Mouse (Mus musculus) heart, adult 2 months (tissue): ENCODE measurements at regions not wholly inside any gene's neighbourhood (a gene's known extent, or its start where the extent isn't known, plus 50 kb on each side); places are given as distances from the start of the nearest gene placed in this dataset.
A peak's percentile ranks its signal among the peaks of the same experiment; 100 is the strongest.

Source experiments
- DNase-seq, 2 experiments: peaks; one replicate each; pipeline ENCODE4 v3.0.0; 2021
- H3K27ac ChIP-seq: fragments of 200-600 bp; 2 replicates; pipeline ENCODE4 v1.8.1; 2022
- H3K27me3 ChIP-seq: fragments of 200-500 bp; 2 replicates; pipeline ENCODE4 v1.6.1; 2012; ENCODE audit warnings: mild to moderate bottlenecking, low read length, inconsistent platforms, mixed read lengths; ENCODE audit not compliant: control insufficient read depth, insufficient read depth
- H3K36me3 ChIP-seq: fragments of 200-500 bp; 2 replicates; pipeline ENCODE4 v1.6.1; 2012; ENCODE audit warnings: low read length, inconsistent platforms; ENCODE audit not compliant: control insufficient read depth, insufficient read depth
- H3K4me1 ChIP-seq: fragments of 200-500 bp; 2 replicates; pipeline ENCODE4 v1.6.1; 2011; ENCODE audit warnings: low read length; ENCODE audit not compliant: control insufficient read depth, insufficient read depth
- H3K4me3 ChIP-seq: fragments of 200-600 bp; 2 replicates; pipeline ENCODE4 v1.8.1; 2022
- H3K79me2 ChIP-seq: fragments of 200-500 bp; replicated peaks from 2 replicates; pipeline ENCODE4 v1.6.1; 2012; ENCODE audit warnings: mild to moderate bottlenecking, inconsistent platforms, low read length, moderate library complexity, mixed read lengths; ENCODE audit not compliant: control insufficient read depth, insufficient read depth
- H3K9ac ChIP-seq: fragments of 200-500 bp; 2 replicates; pipeline ENCODE4 v1.6.1; 2012; ENCODE audit warnings: low read depth, mild to moderate bottlenecking, control low read depth, inconsistent platforms, low read length, mixed read lengths
- CTCF ChIP-seq: fragments of 200-600 bp; IDR thresholded peaks from 2 replicates; pipeline ENCODE4 v1.8.1; 2022; ENCODE audit warnings: antibody characterized with exemption, mild to moderate bottlenecking, moderate library complexity
- EP300 ChIP-seq: fragments of 200-500 bp; IDR thresholded peaks from 2 replicates; pipeline ENCODE4 v1.6.1; 2011; ENCODE audit warnings: low read depth, low read length, control low read depth; ENCODE audit not compliant: insufficient read depth
- POLR2A ChIP-seq: fragments of 200-500 bp; IDR thresholded peaks from 2 replicates; pipeline ENCODE4 v1.6.1; 2011; ENCODE audit warnings: mild to moderate bottlenecking, low read depth, low read length, control low read depth; ENCODE audit not compliant: insufficient read depth
- WGBS: fragments of 180-500 bp; shearing (Covaris S2); methylation state at CpG from one replicate; pipeline ENCODE4 v1.1.7; 2018; 5-methylcytosine and 5-hydroxymethylcytosine counted together
- intact Hi-C: fragments of 180-260 bp; cut with DNase I; formaldehyde crosslinking; loops from one replicate; pipeline ENCODE4 v1.15.1; 2025

- Histone ChIP-seq H3K79me2 (no peaks in the 10 kb centered on the region), H3K4me1 (peaks cover 2% of the 10 kb centered on the region), H3K27ac (no peak overlapping the region), H3K27me3 (no peaks in the 10 kb centered on the region), H3K9ac (no peak overlapping the region), H3K36me3 (no peaks in the 10 kb centered on the region), H3K4me3 (no peak overlapping the region)
- 79% methylated on average over 1 of the region's 1 CpGs for WGBS
- no peak for DNase-seq
- intact Hi-C loops = no loop called here
- no peak for TF ChIP-seq EP300
- TF ChIP-seq CTCF = no peak
- TF ChIP-seq POLR2A = no peak
These were observed 56.8 kb upstream of the Ssr3 start for GRCm38 (mm10) chr3:65449176-65449575.

GRCm38 (mm10) chr3:65443701-65444100 is 51.3 kb upstream of the Ssr3 start:
- Histone ChIP-seq H3K79me2 (no peaks in the 10 kb centered on the region), H3K27me3 (no peaks in the 10 kb centered on the region), H3K9ac (no peak overlapping the region), H3K4me3 (no peak overlapping the region), H3K27ac (no peak overlapping the region), H3K4me1 (no peaks in the 10 kb centered on the region), H3K36me3 (no peaks in the 10 kb centered on the region)
- 57% methylated on average over 1 of the region's 1 CpGs for WGBS
- intact Hi-C loops = loop anchor here (5.0 kb wide), 1 partner anchor 84 kb away; the partner anchor contains the start of gene Tiparp
- DNase-seq = no peak
- TF ChIP-seq POLR2A = no peak
- TF ChIP-seq CTCF = no peak
- TF ChIP-seq EP300 = no peak

DNA sequence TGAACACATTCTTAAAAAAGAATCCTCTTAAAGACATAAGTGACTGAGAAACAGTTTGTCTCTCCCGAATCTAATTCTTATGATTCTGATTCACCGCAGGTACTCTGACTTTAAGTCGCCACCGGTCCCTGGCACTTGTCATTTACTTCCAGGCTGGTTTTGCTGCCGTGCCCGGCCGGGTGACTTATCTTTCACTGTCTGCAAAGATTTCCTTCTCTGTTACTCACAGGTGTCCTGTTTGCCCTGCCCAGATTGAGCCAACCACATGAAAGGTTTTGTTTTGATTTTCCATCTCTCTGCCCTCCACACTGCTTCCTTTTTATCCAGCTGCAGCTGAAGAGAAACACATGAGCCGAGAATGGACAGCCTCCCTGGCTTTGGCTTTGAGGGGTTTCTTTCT is 50.5 kb upstream of the Ssr3 start:
- H3K27ac ChIP-seq = peak overlapping the region; percentile 83; the same call in 1 of the 2 replicates
- H3K9ac ChIP-seq = no peak overlapping the region
- H3K4me3 ChIP-seq = no peak overlapping the region
- H3K36me3 ChIP-seq = no peaks in the 10 kb centered on the region
- no peak for TF ChIP-seq EP300
- TF ChIP-seq CTCF = no peak
- no peak for TF ChIP-seq POLR2A
- no peaks in the 10 kb centered on the region for H3K4me1 ChIP-seq
- no peak for DNase-seq
- intact Hi-C loops = loop anchor here (5.0 kb wide), 1 partner anchor 84 kb away; the partner anchor contains the start of gene Tiparp
- no peaks in the 10 kb centered on the region for H3K27me3 ChIP-seq
- H3K79me2 ChIP-seq = no peaks in the 10 kb centered on the region
- WGBS = 48% methylated on average over 8 of the region's 8 CpGs

- H3K9ac ChIP-seq = no peak overlapping the region
- peak overlapping the region; percentile 83 for H3K27ac ChIP-seq
- no peaks in the 10 kb centered on the region for H3K27me3 ChIP-seq
- WGBS = 43% methylated on average over 4 of the region's 4 CpGs
- no peak for TF ChIP-seq CTCF
- no peak for TF ChIP-seq POLR2A
- no peak for TF ChIP-seq EP300
- intact Hi-C loops = loop anchor here (5.0 kb wide), 1 partner anchor 85 kb away; the partner anchor contains the start of gene Tiparp
- no peaks in the 10 kb centered on the region for H3K4me1 ChIP-seq
- no peaks in the 10 kb centered on the region for H3K36me3 ChIP-seq
- peak overlapping the region; percentile 31; the same call in 1 of the 2 replicates for H3K4me3 ChIP-seq
- no peaks in the 10 kb centered on the region for H3K79me2 ChIP-seq
- DNase-seq = peak; percentile 51 to 66
These were observed 49.8 kb upstream of the Ssr3 start for GRCm38 (mm10) chr3:65442269-65442668.
